Mouse (Mus musculus): Measurements from ENCODE around the gene Pgp. TPM values are rescaled to one million over a fixed set of nuclear protein-coding genes. Genes with fewer than 3 reads are reported as not detected.

Gene Pgp
- polyA plus RNA-seq, 1 experiment: 48.8 TPM

DNA sequence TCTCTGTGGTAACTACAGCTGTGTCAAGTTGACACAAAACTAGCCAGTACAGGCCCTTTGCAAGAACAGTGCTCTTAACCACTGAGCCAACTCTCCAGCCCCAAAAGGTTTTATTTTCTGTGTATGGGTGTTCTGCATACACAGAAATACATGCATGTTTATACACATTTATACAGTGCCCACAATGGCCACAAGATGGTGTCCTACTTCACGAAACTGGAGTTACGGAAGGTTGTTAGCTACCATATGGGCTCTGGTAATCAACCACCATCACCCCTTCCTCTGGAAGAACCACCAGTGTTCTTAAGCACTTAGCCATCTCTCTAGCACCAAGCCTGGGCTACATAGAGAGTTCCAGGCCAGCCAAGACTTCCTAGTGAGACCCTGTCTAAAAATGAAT, 8.6 kb upstream of the Pgp start:
- Histone ChIP-seq H3K27me3 (replicated peaks) (no peaks in the 10 kb centered on the region), H3K36me3 (replicated peaks; ENCODE audit: low read length) (peaks cover 28% of the 10 kb centered on the region), H3K4me1 (peaks cover 23% of the 10 kb centered on the region), H3K4me3 (replicated peaks) (no peak overlapping the region), H3K9me3 (no peaks in the 10 kb centered on the region)
- TF ChIP-seq GATA1 (IDR thresholded peaks at IDR 0.05; ENCODE audit: borderline replicate concordance, low read length) (no peak), FLI1 (IDR thresholded peaks at IDR 0.05; ENCODE audit: low read length) (no peak)

GRCm38 (mm10) chr17:24462932-24463331, 7.3 kb upstream of the Pgp start:
- TF ChIP-seq FLI1 (IDR thresholded peaks at IDR 0.05; ENCODE audit: low read length): no peak
- no peak for TF ChIP-seq GATA1 (IDR thresholded peaks at IDR 0.05; ENCODE audit: borderline replicate concordance, low read length)
- Histone ChIP-seq H3K4me1 (peaks cover 23% of the 10 kb centered on the region), H3K36me3 (replicated peaks; ENCODE audit: low read length) (peaks cover 34% of the 10 kb centered on the region), H3K9me3 (no peaks in the 10 kb centered on the region), H3K27me3 (replicated peaks) (no peaks in the 10 kb centered on the region), H3K4me3 (replicated peaks) (no peak overlapping the region)

- Histone ChIP-seq H3K9me3 (no peaks in the 10 kb centered on the region), H3K4me1 (peaks cover 23% of the 10 kb centered on the region), H3K36me3 (replicated peaks; ENCODE audit: low read length) (peaks cover 38% of the 10 kb centered on the region), H3K4me3 (replicated peaks) (no peak overlapping the region), H3K27me3 (replicated peaks) (no peaks in the 10 kb centered on the region)
- TF ChIP-seq GATA1 (IDR thresholded peaks at IDR 0.05; ENCODE audit: borderline replicate concordance, low read length): no peak
- no peak for TF ChIP-seq FLI1 (IDR thresholded peaks at IDR 0.05; ENCODE audit: low read length)
Measured at GRCm38 (mm10) chr17:24463374-24464133, 6.6 kb upstream of the Pgp start.

GRCm38 (mm10) chr17:24468636-24469246, 1.5 kb upstream of the Pgp start:
- H3K4me3 ChIP-seq (replicated peaks): no peak overlapping the region
- TF ChIP-seq GATA1 (IDR thresholded peaks at IDR 0.05; ENCODE audit: borderline replicate concordance, low read length) (no peak), FLI1 (IDR thresholded peaks at IDR 0.05; ENCODE audit: low read length) (no peak)
- no peaks in the 10 kb centered on the region for H3K27me3 ChIP-seq (replicated peaks)
- no peaks in the 10 kb centered on the region for H3K9me3 ChIP-seq
- H3K36me3 ChIP-seq (replicated peaks; ENCODE audit: low read length): peaks cover 52% of the 10 kb centered on the region
- peaks cover 46% of the 10 kb centered on the region for H3K4me1 ChIP-seq

DNA sequence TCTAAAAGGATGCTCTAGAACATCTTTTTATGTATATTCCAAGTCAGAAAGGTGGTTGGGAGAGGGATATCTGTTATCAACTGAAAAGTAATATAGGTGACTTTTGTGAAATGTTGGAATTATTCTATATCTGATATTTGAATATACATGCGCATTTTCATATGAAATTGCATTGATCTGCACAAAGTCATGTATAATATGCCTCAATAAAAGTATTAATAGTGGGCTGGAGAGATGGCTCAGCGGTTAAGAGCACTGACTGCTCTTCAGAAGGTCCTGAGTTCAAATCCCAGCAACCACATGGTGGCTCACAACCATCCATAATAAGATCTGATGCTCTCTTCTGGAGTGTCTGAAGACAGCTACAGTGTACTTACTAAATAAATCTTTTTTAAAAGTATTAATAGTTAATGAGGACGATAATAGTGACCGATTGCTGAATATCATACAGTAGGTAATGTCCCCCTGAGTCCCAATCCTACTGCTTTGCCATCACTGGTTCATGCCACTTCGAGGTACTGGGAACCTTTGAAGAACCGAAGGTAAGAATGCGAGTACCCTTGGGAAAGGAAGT, 769 bp upstream of the Pgp start:
- peaks cover 48% of the 10 kb centered on the region for H3K4me1 ChIP-seq
- no peaks in the 10 kb centered on the region for H3K9me3 ChIP-seq
- peak overlapping the region; percentile 93 for H3K4me3 ChIP-seq (replicated peaks)
- H3K27me3 ChIP-seq (replicated peaks): no peaks in the 10 kb centered on the region
- H3K36me3 ChIP-seq (replicated peaks; ENCODE audit: low read length): peaks cover 57% of the 10 kb centered on the region
- TF ChIP-seq GATA1 (IDR thresholded peaks at IDR 0.05; ENCODE audit: borderline replicate concordance, low read length) (no peak), FLI1 (IDR thresholded peaks at IDR 0.05; ENCODE audit: low read length) (no peak)

DNA sequence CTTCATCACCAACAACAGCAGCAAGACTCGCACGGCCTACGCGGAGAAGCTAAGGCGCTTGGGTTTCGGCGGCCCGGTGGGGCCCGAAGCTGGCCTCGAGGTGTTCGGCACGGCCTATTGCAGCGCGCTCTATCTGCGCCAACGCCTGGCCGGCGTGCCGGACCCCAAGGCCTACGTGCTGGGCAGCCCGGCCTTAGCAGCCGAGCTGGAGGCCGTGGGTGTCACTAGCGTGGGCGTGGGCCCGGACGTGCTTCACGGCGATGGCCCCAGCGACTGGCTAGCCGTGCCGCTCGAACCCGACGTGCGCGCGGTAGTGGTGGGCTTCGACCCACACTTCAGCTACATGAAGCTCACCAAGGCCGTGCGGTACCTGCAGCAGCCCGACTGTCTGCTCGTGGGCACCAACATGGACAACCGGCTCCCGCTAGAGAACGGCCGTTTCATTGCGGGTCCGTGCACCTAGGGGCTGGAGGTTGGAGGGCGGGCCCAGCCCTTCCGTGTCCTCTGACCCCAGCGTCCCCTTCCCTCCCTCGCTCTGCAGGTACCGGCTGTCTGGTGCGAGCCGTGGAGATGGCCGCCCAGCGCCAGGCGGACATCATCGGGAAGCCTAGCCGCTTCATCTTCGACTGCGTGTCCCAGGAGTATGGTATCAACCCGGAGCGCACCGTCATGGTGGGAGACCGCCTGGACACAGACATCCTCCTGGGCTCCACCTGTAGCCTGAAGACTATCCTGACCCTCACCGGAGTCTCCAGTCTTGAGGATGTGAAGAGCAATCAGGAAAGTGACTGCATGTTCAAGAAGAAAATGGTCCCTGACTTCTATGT, 722 bp downstream of the Pgp start:
- Histone ChIP-seq H3K9me3 (no peaks in the 10 kb centered on the region), H3K4me1 (peaks cover 41% of the 10 kb centered on the region), H3K4me3 (replicated peaks) (peak overlapping the region; percentile 93), H3K27me3 (replicated peaks) (no peaks in the 10 kb centered on the region), H3K36me3 (replicated peaks; ENCODE audit: low read length) (peaks cover 62% of the 10 kb centered on the region)
- no peak for TF ChIP-seq GATA1 (IDR thresholded peaks at IDR 0.05; ENCODE audit: borderline replicate concordance, low read length)
- TF ChIP-seq FLI1 (IDR thresholded peaks at IDR 0.05; ENCODE audit: low read length): no peak

GRCm38 (mm10) chr17:24472512-24472911, 2.3 kb downstream of the Pgp start:
- no peaks in the 10 kb centered on the region for H3K9me3 ChIP-seq
- peaks cover 66% of the 10 kb centered on the region for H3K36me3 ChIP-seq (replicated peaks; ENCODE audit: low read length)
- peaks cover 43% of the 10 kb centered on the region for H3K4me1 ChIP-seq
- no peak for TF ChIP-seq FLI1 (IDR thresholded peaks at IDR 0.05; ENCODE audit: low read length)
- no peak for TF ChIP-seq GATA1 (IDR thresholded peaks at IDR 0.05; ENCODE audit: borderline replicate concordance, low read length)
- no peaks in the 10 kb centered on the region for H3K27me3 ChIP-seq (replicated peaks)
- H3K4me3 ChIP-seq (replicated peaks): peak overlapping the region; percentile 93

DNA sequence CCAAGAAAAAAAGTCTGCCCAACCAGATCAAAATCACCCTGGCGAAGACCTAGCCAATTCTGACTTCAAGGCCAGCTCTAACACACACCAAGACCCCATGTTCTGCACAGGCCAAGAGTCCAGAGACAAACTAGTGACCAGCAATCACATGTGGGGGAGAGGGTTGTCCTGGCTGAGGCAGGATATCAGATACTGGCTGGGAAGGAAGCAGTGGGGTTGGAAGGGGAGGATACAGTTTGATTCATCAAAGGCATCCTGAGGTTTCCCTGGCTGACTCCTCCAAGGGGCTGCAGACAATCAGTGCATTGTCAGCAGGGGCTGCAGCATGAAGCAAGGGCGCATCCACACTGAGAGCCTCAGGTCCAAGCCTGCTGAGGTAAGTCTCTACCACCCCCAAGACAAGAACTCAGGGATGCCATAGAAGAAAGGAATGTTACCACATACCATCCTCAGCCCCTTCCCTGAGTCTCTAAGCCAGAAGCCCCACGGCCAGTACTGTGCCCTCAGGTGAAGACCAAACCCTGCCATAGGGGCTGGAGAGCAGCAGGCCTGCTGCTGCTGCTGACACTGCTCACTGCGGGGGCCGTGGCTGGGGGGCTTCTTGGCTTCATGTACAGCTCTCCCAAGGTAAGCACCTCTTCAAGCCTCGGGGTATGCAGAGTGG, 3.6 kb downstream of the Pgp start, which contains the start of gene Bricd5:
Gene Bricd5 (plus strand): TSS at position 273 of the 664 bp plus-strand sequence.
- H3K9me3 ChIP-seq: no peaks in the 10 kb centered on the region
- H3K27me3 ChIP-seq (replicated peaks): no peaks in the 10 kb centered on the region
- peak within 1 kb of the TSS; percentile 93 for H3K4me3 ChIP-seq (replicated peaks)
- TF ChIP-seq GATA1 (IDR thresholded peaks at IDR 0.05; ENCODE audit: borderline replicate concordance, low read length): no peak
- TF ChIP-seq FLI1 (IDR thresholded peaks at IDR 0.05; ENCODE audit: low read length): no peak
- peaks cover 51% of the 10 kb centered on the region for H3K4me1 ChIP-seq
- peaks cover 66% of the 10 kb centered on the region for H3K36me3 ChIP-seq (replicated peaks; ENCODE audit: low read length)

DNA sequence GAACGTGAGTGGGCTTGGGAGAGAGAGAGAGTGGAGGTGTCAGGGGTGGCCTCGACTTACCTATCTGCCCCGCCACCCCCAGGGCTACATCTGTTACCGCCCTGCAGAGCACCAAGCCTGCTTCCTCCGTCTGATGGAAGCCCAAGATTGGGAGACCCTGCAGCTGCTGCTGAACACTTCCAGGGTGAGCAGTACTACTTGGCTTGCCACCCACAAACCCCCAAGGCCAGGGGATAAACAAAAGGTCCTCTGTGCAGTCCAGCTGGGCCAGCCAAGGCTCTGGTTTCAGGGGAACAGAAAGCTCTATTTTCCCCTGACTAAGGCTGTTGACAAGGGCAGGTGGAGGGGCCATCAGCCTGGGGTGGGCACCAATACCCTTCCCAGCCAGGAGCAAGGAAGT, 4.4 kb downstream of the Pgp start:
- Histone ChIP-seq H3K27me3 (replicated peaks) (no peaks in the 10 kb centered on the region), H3K4me3 (replicated peaks) (no peak overlapping the region), H3K4me1 (peaks cover 51% of the 10 kb centered on the region), H3K9me3 (no peaks in the 10 kb centered on the region), H3K36me3 (replicated peaks; ENCODE audit: low read length) (peaks cover 66% of the 10 kb centered on the region)
- no peak for TF ChIP-seq GATA1 (IDR thresholded peaks at IDR 0.05; ENCODE audit: borderline replicate concordance, low read length)
- TF ChIP-seq FLI1 (IDR thresholded peaks at IDR 0.05; ENCODE audit: low read length): no peak
